Mouse (Mus musculus): Measurements from ENCODE around the gene Cpa1. TPM values are rescaled to one million over a fixed set of nuclear protein-coding genes. Genes with fewer than 3 reads are reported as not detected.

Cpa1 gene
- total and polyA plus RNA-seq, 3 experiments = 0.14 to 0.21 TPM; not detected in 1

GRCm38 (mm10) chr6:30610710-30611109 lies 28.3 kb upstream of the Cpa1 start, which contains the start of gene Cpa5:
Gene Cpa5 (plus strand): TSS chr6:30611010.
- WGBS = 96% methylated on average over 7 of the region's 7 CpGs
- no peaks in the 10 kb centered on the region for H3K27me3 ChIP-seq (ENCODE audit: control insufficient read depth, insufficient read depth, low read length)
- intact Hi-C loops (cut with DNase I) = no loop called here
- H3K4me3 ChIP-seq = no peak within 1 kb of the TSS
- H3K9ac ChIP-seq (ENCODE audit: low read depth, low read length) = no peak within 1 kb of the TSS
- H3K27ac ChIP-seq = no peak within 1 kb of the TSS
- no peaks in the 10 kb centered on the region for H3K36me3 ChIP-seq (ENCODE audit: control insufficient read depth, insufficient read depth, low read length)
- no peaks in the 10 kb centered on the region for H3K79me2 ChIP-seq (replicated peaks; ENCODE audit: control insufficient read depth, insufficient read depth, low read length)
- TF ChIP-seq CTCF (IDR thresholded peaks at IDR 0.05) (no peak), EP300 (IDR thresholded peaks at IDR 0.05; ENCODE audit: insufficient read depth, low read depth, low read length) (no peak), POLR2A (IDR thresholded peaks at IDR 0.05; ENCODE audit: insufficient read depth, low read depth, low read length) (no peak)
- DNase-seq = no peak
- no peaks in the 10 kb centered on the region for H3K4me1 ChIP-seq (ENCODE audit: control insufficient read depth, insufficient read depth, low read length)

- 90% methylated on average over 5 of the region's 5 CpGs for WGBS
- no peak for TF ChIP-seq EP300 (IDR thresholded peaks at IDR 0.05; ENCODE audit: insufficient read depth, low read depth, low read length)
- TF ChIP-seq CTCF (IDR thresholded peaks at IDR 0.05) = no peak
- no peak for TF ChIP-seq POLR2A (IDR thresholded peaks at IDR 0.05; ENCODE audit: insufficient read depth, low read depth, low read length)
- H3K27ac ChIP-seq = no peak overlapping the region
- H3K27me3 ChIP-seq (ENCODE audit: control insufficient read depth, insufficient read depth, low read length) = no peaks in the 10 kb centered on the region
- no peak overlapping the region for H3K4me3 ChIP-seq
- intact Hi-C loops (cut with DNase I) = no loop called here
- no peak for DNase-seq
- H3K9ac ChIP-seq (ENCODE audit: low read depth, low read length) = no peak overlapping the region
- H3K4me1 ChIP-seq (ENCODE audit: control insufficient read depth, insufficient read depth, low read length) = no peaks in the 10 kb centered on the region
- no peaks in the 10 kb centered on the region for H3K79me2 ChIP-seq (replicated peaks; ENCODE audit: control insufficient read depth, insufficient read depth, low read length)
- H3K36me3 ChIP-seq (ENCODE audit: control insufficient read depth, insufficient read depth, low read length) = no peaks in the 10 kb centered on the region
Observed at GRCm38 (mm10) chr6:30611212-30611611, 27.8 kb upstream of the Cpa1 start.

GRCm38 (mm10) chr6:30614251-30614650 lies 24.8 kb upstream of the Cpa1 start:
- no peaks in the 10 kb centered on the region for H3K4me1 ChIP-seq (ENCODE audit: control insufficient read depth, insufficient read depth, low read length)
- WGBS = 93% methylated on average over 6 of the region's 6 CpGs
- intact Hi-C loops (cut with DNase I) = no loop called here

DNA sequence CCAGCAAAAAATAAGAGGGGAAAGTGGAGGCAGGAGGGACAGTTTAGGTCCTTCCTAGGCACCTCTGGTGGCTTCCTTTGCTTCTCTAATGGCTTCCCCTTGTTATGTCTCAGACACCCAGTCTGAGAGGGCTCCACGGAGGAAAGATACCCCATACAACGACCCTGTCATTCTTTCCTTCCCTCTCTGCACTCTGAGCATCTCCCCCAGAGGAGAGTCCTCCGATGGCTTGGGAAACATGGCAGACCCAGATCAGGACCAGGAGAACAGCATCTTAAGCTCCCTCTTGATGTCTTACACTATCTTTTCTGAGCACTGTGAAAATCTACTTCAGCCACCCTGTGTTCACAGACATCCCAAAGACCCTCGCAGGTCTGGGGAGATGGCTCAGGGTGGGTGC lies 23.3 kb upstream of the Cpa1 start:
- intact Hi-C loops (cut with DNase I) = no loop called here
- no peak overlapping the region for H3K4me3 ChIP-seq
- no peaks in the 10 kb centered on the region for H3K4me1 ChIP-seq (ENCODE audit: control insufficient read depth, insufficient read depth, low read length)
- no peak for DNase-seq
- WGBS = 69% methylated on average over 4 of the region's 4 CpGs
- no peak overlapping the region for H3K9ac ChIP-seq (ENCODE audit: low read depth, low read length)
- H3K36me3 ChIP-seq (ENCODE audit: control insufficient read depth, insufficient read depth, low read length) = no peaks in the 10 kb centered on the region
- no peak overlapping the region for H3K27ac ChIP-seq
- no peaks in the 10 kb centered on the region for H3K27me3 ChIP-seq (ENCODE audit: control insufficient read depth, insufficient read depth, low read length)
- no peaks in the 10 kb centered on the region for H3K79me2 ChIP-seq (replicated peaks; ENCODE audit: control insufficient read depth, insufficient read depth, low read length)
- no peak for TF ChIP-seq POLR2A (IDR thresholded peaks at IDR 0.05; ENCODE audit: insufficient read depth, low read depth, low read length)
- no peak for TF ChIP-seq EP300 (IDR thresholded peaks at IDR 0.05; ENCODE audit: insufficient read depth, low read depth, low read length)
- TF ChIP-seq CTCF (IDR thresholded peaks at IDR 0.05) = no peak

More at GRCm38 (mm10) chr6:30614251-30614650, 24.8 kb upstream of the Cpa1 start:
- H3K27me3 ChIP-seq (ENCODE audit: control insufficient read depth, insufficient read depth, low read length) = no peaks in the 10 kb centered on the region
- no peak for DNase-seq
- H3K9ac ChIP-seq (ENCODE audit: low read depth, low read length) = no peak overlapping the region
- no peaks in the 10 kb centered on the region for H3K36me3 ChIP-seq (ENCODE audit: control insufficient read depth, insufficient read depth, low read length)
- no peaks in the 10 kb centered on the region for H3K79me2 ChIP-seq (replicated peaks; ENCODE audit: control insufficient read depth, insufficient read depth, low read length)
- H3K27ac ChIP-seq = no peak overlapping the region
- TF ChIP-seq POLR2A (IDR thresholded peaks at IDR 0.05; ENCODE audit: insufficient read depth, low read depth, low read length) (no peak), CTCF (IDR thresholded peaks at IDR 0.05) (no peak), EP300 (IDR thresholded peaks at IDR 0.05; ENCODE audit: insufficient read depth, low read depth, low read length) (no peak)
- H3K4me3 ChIP-seq = no peak overlapping the region

GRCm38 (mm10) chr6:30616491-30616941 lies 22.5 kb upstream of the Cpa1 start:
- TF ChIP-seq EP300 (IDR thresholded peaks at IDR 0.05; ENCODE audit: insufficient read depth, low read depth, low read length) (no peak), POLR2A (IDR thresholded peaks at IDR 0.05; ENCODE audit: insufficient read depth, low read depth, low read length) (no peak), CTCF (IDR thresholded peaks at IDR 0.05) (no peak)
- Histone ChIP-seq H3K9ac (ENCODE audit: low read depth, low read length) (no peak overlapping the region), H3K4me3 (no peak overlapping the region), H3K36me3 (ENCODE audit: control insufficient read depth, insufficient read depth, low read length) (no peaks in the 10 kb centered on the region), H3K79me2 (replicated peaks; ENCODE audit: control insufficient read depth, insufficient read depth, low read length) (no peaks in the 10 kb centered on the region), H3K4me1 (ENCODE audit: control insufficient read depth, insufficient read depth, low read length) (no peaks in the 10 kb centered on the region), H3K27me3 (ENCODE audit: control insufficient read depth, insufficient read depth, low read length) (no peaks in the 10 kb centered on the region), H3K27ac (no peak overlapping the region)
- DNase-seq = no peak
- intact Hi-C loops (cut with DNase I) = no loop called here
- WGBS = 55% methylated on average over 8 of the region's 8 CpGs

GRCm38 (mm10) chr6:30617020-30617958 lies 21.7 kb upstream of the Cpa1 start:
- no peaks in the 10 kb centered on the region for H3K4me1 ChIP-seq (ENCODE audit: control insufficient read depth, insufficient read depth, low read length)
- TF ChIP-seq CTCF (IDR thresholded peaks at IDR 0.05) (no peak), EP300 (IDR thresholded peaks at IDR 0.05; ENCODE audit: insufficient read depth, low read depth, low read length) (no peak), POLR2A (IDR thresholded peaks at IDR 0.05; ENCODE audit: insufficient read depth, low read depth, low read length) (no peak)
- no peaks in the 10 kb centered on the region for H3K27me3 ChIP-seq (ENCODE audit: control insufficient read depth, insufficient read depth, low read length)
- intact Hi-C loops (cut with DNase I) = no loop called here
- H3K4me3 ChIP-seq = no peak overlapping the region
- H3K36me3 ChIP-seq (ENCODE audit: control insufficient read depth, insufficient read depth, low read length) = no peaks in the 10 kb centered on the region
- H3K27ac ChIP-seq = no peak overlapping the region
- H3K79me2 ChIP-seq (replicated peaks; ENCODE audit: control insufficient read depth, insufficient read depth, low read length) = no peaks in the 10 kb centered on the region
- no peak for DNase-seq
- WGBS = 44% methylated on average over 13 of the region's 13 CpGs
- H3K9ac ChIP-seq (ENCODE audit: low read depth, low read length) = no peak overlapping the region
